Mouse (Mus musculus) myocyte (in vitro differentiated cells): Measurements from ENCODE around the gene Dctpp1.

Experiments used
- MAX ChIP-seq: IDR thresholded peaks from one replicate; pipeline ENCODE4 v1.6.1; 2011; ENCODE audit warnings: low read depth, mild to moderate bottlenecking, control low read depth
- MYOD1 ChIP-seq, 3 experiments: IDR thresholded peaks; one replicate each; pipeline ENCODE4 v1.6.1; 2011; ENCODE audit warnings: control low read depth in 2 of 3, low read depth in 2 of 3, mild to moderate bottlenecking in 2 of 3, moderate library complexity in 1 of 3; ENCODE audit not compliant: insufficient read length in 2 of 3, control insufficient read depth in 1 of 3
- MYOG ChIP-seq, 3 experiments: IDR thresholded peaks; one replicate each; pipeline ENCODE4 v1.6.1; 2011; ENCODE audit warnings: control low read depth in 2 of 3, low read depth in 2 of 3, mild to moderate bottlenecking in 2 of 3; ENCODE audit not compliant: insufficient read length in 2 of 3, control insufficient read depth in 1 of 3, insufficient read depth in 1 of 3
- POLR2A ChIP-seq: IDR thresholded peaks from one replicate; pipeline ENCODE4 v1.6.1; 2011; ENCODE audit warnings: low read depth, mild to moderate bottlenecking, control low read depth, moderate library complexity; ENCODE audit not compliant: insufficient read length
- REST ChIP-seq: IDR thresholded peaks from one replicate; pipeline ENCODE4 v1.6.1; 2011; ENCODE audit warnings: mild to moderate bottlenecking, control low read depth, moderate library complexity; ENCODE audit not compliant: insufficient read depth, insufficient read length
- TCF12 ChIP-seq: IDR thresholded peaks from one replicate; pipeline ENCODE4 v1.6.1; 2011; ENCODE audit warnings: mild to moderate bottlenecking, control low read depth; ENCODE audit not compliant: poor library complexity, insufficient read depth, severe bottlenecking
- TCF3 ChIP-seq: IDR thresholded peaks from one replicate; pipeline ENCODE4 v1.6.1; 2011; ENCODE audit warnings: low read depth, control low read depth; ENCODE audit not compliant: insufficient read length

DNA sequence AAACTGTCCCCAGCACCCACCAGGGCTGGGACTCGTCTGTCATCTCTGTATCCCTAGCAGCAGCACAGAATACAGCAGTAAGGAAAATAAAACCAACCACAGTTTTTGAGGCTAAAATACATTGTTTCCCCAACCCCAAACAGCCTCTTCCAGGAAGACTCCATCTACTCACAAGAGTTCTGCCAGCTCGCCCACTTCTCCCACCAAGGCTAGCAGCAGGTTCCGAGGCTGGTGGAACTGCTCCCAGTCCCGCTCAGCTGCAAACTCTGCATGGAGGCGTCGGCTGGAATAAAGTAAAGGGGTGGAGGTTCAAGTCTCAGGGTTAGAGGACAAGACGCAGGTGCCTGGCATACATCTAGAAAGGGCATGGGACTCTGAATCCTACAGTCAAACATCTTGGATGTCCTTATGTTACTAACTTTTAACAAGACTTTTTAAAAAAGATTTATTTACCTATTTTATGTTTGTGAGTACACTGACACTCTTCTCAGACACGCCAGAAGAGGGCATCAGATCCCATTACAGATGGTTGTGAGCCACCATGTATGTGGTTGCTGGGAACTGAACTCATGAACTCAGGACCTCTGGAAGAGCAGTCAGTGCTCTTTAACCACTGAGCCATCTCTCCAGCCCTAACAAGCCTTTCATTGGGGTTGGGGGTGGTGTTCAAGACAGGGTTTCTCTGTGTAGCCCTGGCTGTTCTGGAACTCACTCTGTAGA is 1.2 kb downstream of the Dctpp1 start:
- no peak for TF ChIP-seq MAX
- TF ChIP-seq TCF3: no peak
- TF ChIP-seq POLR2A: no peak
- no peak for TF ChIP-seq MYOG (IDR thresholded peaks at IDR 0.05; ENCODE audit: control insufficient read depth in 1 of 3, insufficient read depth in 1 of 3, insufficient read length in 2 of 3, low read depth in 2 of 3)
- TF ChIP-seq TCF12: no peak
- TF ChIP-seq MYOD1 (IDR thresholded peaks at IDR 0.05; ENCODE audit: control insufficient read depth in 1 of 3, insufficient read length in 2 of 3, low read depth in 2 of 3): no peak
- no peak for TF ChIP-seq REST
